Mouse (Mus musculus) heart, embryonic 13.5 days (tissue): Measurements from ENCODE around the gene Birc6. TPM values are rescaled to one million over a fixed set of nuclear protein-coding genes. Genes with fewer than 3 reads are reported as not detected.

Source experiments
- ATAC-seq: fragments of 200-750 bp; cut with Nextera tagmentation; 2 replicates; pipeline ENCODE4 v1.8.0; 2017; ENCODE audit warnings: moderate TSS enrichment; ENCODE audit not compliant: insufficient number of reproducible peaks, low FRiP score, low TSS enrichment; ENCODE audit errors: extremely low read depth
- H3K27ac ChIP-seq: fragments of 300-500 bp; sonication (generic); replicated peaks from 2 replicates; pipeline ENCODE4 v1.5.1; 2015; ENCODE audit warnings: moderate library complexity, mild to moderate bottlenecking, inconsistent platforms
- H3K27me3 ChIP-seq: fragments of 300-500 bp; sonication (generic); replicated peaks from 2 replicates; pipeline ENCODE4 v1.6.1; 2015; ENCODE audit warnings: mild to moderate bottlenecking, inconsistent platforms
- H3K36me3 ChIP-seq: fragments of 300-500 bp; sonication (generic); 2 replicates; pipeline ENCODE4 v1.6.1; 2015; ENCODE audit warnings: mild to moderate bottlenecking, inconsistent platforms
- H3K4me1 ChIP-seq: fragments of 300-500 bp; sonication (generic); 2 replicates; pipeline ENCODE4 v1.6.1; 2015; ENCODE audit warnings: inconsistent platforms
- H3K4me2 ChIP-seq: fragments of 300-500 bp; sonication (generic); 2 replicates; pipeline ENCODE4 v1.6.1; 2015; ENCODE audit warnings: inconsistent platforms, mild to moderate bottlenecking, moderate library complexity
- H3K4me3 ChIP-seq: fragments of 300-500 bp; sonication (generic); 2 replicates; pipeline ENCODE4 v1.5.1; 2015; ENCODE audit warnings: moderate library complexity, mild to moderate bottlenecking, inconsistent platforms
- H3K9ac ChIP-seq: fragments of 300-500 bp; sonication (generic); 2 replicates; pipeline ENCODE4 v1.6.1; 2015; ENCODE audit warnings: inconsistent platforms, mild to moderate bottlenecking, moderate library complexity
- H3K9me3 ChIP-seq: fragments of 300-500 bp; sonication (generic); 2 replicates; pipeline ENCODE4 v1.6.1; 2016; ENCODE audit warnings: inconsistent platforms
- WGBS: fragments of 180-500 bp; shearing (Covaris S2); methylation state at CpG from one replicate; pipeline ENCODE4 v1.1.7; 2015; ENCODE audit warnings: mixed read lengths; 5-methylcytosine and 5-hydroxymethylcytosine counted together
- polyA plus RNA-seq: library from polyadenylated mRNA; unstranded; fragments of >200 nt; fragmentation: Nextera tagmentation; extraction: Ambion mirVana; gene quantifications from 2 replicates; pipeline ENCODE4 v1.2.1, GENCODE M21; 2015

Gene Birc6
- polyA plus RNA-seq, 1 experiment from 2014 or later = 51.9 TPM

DNA sequence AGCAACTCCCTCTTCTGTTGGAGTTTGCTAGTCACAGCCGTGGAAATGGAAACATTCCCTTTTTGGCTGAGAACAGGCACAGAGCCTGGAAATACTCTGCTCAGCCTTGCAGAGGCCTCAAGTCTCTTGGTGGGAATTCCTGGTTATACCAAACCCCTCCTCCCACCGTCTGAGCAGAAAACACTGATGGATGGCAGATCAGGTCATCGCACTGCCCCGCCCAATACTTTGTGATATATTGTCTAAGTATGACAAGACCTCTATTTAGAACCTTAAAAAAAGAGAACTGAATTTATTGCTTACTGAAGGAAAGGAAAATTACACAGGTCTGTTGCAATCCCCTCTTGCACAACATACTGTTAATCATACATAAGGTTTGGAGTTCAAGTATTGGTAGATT is 182.6 kb downstream of the Birc6 start:
- H3K27ac ChIP-seq = no peak overlapping the region
- H3K9ac ChIP-seq = no peak overlapping the region
- no peak overlapping the region for H3K4me3 ChIP-seq
- no peak overlapping the region for H3K4me2 ChIP-seq
- 65% methylated on average over 4 of the region's 4 CpGs for WGBS
- no peak for ATAC-seq
- H3K4me1 ChIP-seq = no peaks in the 10 kb centered on the region
- H3K27me3 ChIP-seq = 0 out of 2 replicates have a peak, but pooled peaks cover 3% of the 10 kb centered on the region
- no peaks in the 10 kb centered on the region for H3K36me3 ChIP-seq
- H3K9me3 ChIP-seq = no peaks in the 10 kb centered on the region

DNA sequence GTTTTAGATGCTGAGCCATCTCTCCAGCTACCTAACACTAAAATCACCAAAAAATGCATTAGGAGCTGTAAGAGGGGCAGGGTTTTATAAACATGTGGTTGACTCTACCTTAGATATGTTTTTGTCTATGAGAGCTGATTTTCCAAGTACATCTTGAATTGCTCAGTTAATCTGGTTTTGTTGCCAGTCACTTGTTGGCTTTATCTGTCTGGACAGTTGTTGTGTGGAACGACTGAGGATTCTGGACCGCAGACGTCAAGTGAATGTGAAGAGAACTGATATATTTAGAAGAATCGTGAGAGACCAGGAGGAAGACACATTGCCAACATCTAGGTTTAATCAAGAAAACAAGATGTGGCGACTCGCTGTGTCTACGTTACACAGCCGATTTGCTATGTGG is 183.5 kb downstream of the Birc6 start:
- Histone ChIP-seq H3K4me1 (peaks cover 2% of the 10 kb centered on the region; the same call in 1 of the 2 replicates), H3K4me3 (no peak overlapping the region), H3K9me3 (no peaks in the 10 kb centered on the region), H3K36me3 (no peaks in the 10 kb centered on the region), H3K27me3 (0 out of 2 replicates have a peak, but pooled peaks cover 3% of the 10 kb centered on the region), H3K4me2 (no peak overlapping the region), H3K27ac (no peak overlapping the region), H3K9ac (no peak overlapping the region)
- 72% methylated on average over 8 of the region's 8 CpGs for WGBS
- ATAC-seq = no peak

DNA sequence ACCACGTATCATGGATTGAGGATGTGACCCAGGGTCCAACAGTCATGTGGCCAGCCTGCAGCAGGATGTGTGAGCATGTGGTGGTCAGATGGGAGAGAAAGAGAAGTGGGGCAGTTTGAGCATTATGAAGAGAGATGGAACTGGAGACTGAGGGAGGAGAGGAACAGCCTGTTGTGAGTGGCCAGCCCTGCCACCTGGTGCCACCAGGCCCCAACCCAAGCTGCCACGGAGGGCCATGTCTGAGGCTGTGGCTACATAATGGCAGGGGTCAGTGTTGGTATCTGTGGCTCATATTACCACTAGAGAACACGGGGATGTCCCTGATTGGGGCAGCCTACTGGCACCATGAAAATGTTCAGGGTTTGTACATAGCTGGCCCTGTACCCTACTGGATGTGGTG is 187.0 kb downstream of the Birc6 start:
- no peaks in the 10 kb centered on the region for H3K9me3 ChIP-seq
- no peak overlapping the region for H3K4me2 ChIP-seq
- 0 out of 2 replicates have a peak, but pooled peaks cover 3% of the 10 kb centered on the region for H3K27me3 ChIP-seq
- no peaks in the 10 kb centered on the region; the same call in 1 of the 2 replicates for H3K36me3 ChIP-seq
- ATAC-seq = no peak
- H3K4me3 ChIP-seq = no peak overlapping the region
- H3K9ac ChIP-seq = no peak overlapping the region
- H3K4me1 ChIP-seq = peaks cover 11% of the 10 kb centered on the region
- no peak overlapping the region for H3K27ac ChIP-seq
- 54% methylated on average over 3 of the region's 3 CpGs for WGBS

DNA sequence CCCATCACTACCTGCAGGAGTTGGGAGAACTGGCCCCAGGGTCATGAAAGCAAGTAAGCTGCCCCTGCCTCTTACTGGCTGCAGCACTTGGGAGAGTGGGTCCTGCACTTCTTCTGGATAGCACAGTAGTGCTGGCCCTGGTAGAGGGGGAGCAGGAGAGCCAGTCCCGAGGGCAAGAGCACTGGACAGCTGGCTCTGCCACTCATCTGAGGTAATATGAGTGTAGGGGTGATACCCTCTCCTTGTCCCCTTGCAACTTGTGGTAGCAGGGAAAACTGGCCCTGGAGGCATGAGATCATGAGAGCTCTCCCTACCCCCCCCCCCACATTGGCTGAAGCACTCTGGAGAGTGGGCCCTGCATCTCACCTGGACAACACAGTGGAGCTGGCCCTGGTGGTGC is 187.6 kb downstream of the Birc6 start:
- peaks cover 11% of the 10 kb centered on the region for H3K4me1 ChIP-seq
- H3K4me2 ChIP-seq = no peak overlapping the region
- no peaks in the 10 kb centered on the region for H3K9me3 ChIP-seq
- peaks cover 2% of the 10 kb centered on the region for H3K36me3 ChIP-seq
- no peak overlapping the region for H3K4me3 ChIP-seq
- no peak overlapping the region for H3K27ac ChIP-seq
- ATAC-seq = no peak
- 21% methylated on average over 1 of the region's 1 CpGs for WGBS
- no peak overlapping the region for H3K9ac ChIP-seq
- H3K27me3 ChIP-seq = 0 out of 2 replicates have a peak, but pooled peaks cover 3% of the 10 kb centered on the region

DNA sequence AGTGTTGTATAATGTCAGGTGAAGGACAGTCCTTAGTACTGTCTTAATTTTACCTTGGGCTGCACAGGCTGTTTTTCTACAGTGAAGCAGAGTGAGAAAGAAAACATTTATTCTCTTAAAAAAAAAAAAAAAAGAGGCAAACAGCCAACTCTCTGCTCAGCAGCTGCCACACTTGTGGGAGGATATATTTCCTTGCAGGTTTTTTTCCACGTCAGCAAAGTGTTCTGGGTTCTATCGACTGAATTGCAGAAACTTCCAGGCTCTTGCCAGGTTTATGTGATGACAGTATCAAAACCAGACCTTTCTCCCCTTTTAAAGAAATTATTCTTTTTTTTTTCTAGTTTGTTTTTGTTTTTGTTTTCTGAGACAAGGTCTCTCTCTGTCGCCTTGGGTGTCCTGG is 188.5 kb downstream of the Birc6 start:
- WGBS = 32% methylated on average over 3 of the region's 3 CpGs
- H3K9ac ChIP-seq = peak overlapping the region; percentile 85; the same call in 1 of the 2 replicates
- H3K27ac ChIP-seq = peak overlapping the region; percentile 71
- H3K9me3 ChIP-seq = no peaks in the 10 kb centered on the region
- H3K4me2 ChIP-seq = peak overlapping the region; percentile 88
- H3K4me3 ChIP-seq = peak overlapping the region; percentile 91
- no peak for ATAC-seq
- peaks cover 11% of the 10 kb centered on the region for H3K4me1 ChIP-seq
- H3K36me3 ChIP-seq = peaks cover 11% of the 10 kb centered on the region
- H3K27me3 ChIP-seq = 0 out of 2 replicates have a peak, but pooled peaks cover 3% of the 10 kb centered on the region

DNA sequence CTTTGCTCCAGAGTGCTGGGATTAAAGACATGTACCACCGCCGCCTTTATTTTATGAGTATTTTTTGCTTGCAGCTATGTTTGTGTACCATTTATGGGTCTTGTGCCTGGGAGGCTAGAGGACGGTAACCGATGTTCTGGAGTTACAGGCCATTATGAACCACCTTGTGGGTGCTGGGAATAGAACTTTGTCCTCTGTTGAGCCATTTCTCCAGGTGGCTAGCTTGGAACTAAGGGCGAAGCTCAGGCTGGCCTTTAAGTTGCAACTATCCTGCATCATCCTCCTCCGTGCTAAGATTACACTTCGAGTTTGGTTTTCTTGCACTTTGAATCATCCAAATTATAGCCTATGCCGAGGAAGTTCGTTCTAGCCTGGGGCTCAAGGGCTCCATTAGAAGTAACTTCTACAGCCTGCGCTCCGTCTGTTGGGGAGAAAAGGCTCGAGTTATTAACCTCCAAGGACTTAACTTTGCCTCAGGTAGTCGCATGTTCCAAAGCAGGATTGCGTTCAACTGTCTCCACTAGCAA is 189.1 kb downstream of the Birc6 start:
- Histone ChIP-seq H3K36me3 (peaks cover 16% of the 10 kb centered on the region), H3K4me1 (peaks cover 11% of the 10 kb centered on the region), H3K9me3 (no peaks in the 10 kb centered on the region), H3K4me2 (peak overlapping the region; percentile 88), H3K27ac (peak overlapping the region; percentile 71), H3K9ac (peak overlapping the region; percentile 85), H3K4me3 (peak overlapping the region; percentile 91), H3K27me3 (0 out of 2 replicates have a peak, but pooled peaks cover 3% of the 10 kb centered on the region)
- ATAC-seq = no peak
- WGBS = 7% methylated on average over 14 of the region's 14 CpGs

DNA sequence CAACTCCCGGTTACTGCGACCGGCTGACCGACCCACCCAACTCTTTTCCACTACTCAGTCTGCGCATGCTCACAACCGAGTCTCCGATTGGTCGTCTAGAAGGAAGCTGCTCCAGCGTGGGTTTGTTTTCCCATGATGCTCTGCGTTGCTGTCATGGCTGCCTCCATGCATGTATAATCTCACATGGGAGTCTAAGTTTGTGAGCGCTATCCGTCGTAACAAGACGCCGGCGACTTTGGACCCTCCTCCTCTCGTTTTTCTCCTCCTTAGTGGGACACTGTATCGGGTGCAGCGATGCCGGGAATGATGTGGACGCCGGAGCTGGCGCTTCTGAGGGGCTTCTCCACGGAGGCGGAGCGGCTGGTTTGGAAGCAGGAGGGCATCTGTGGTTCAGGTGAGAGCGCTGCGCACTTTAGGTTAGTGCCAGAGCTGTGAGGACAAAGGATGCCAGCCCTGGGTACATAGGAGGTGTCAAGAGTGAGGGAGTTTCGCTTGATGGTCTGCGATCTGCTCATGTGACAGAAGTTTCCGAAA is 189.6 kb downstream of the Birc6 start, which contains the start of gene Ttc27:
TSS of gene Ttc27 (plus strand) at position 115 of the 534 bp plus-strand sequence.
- Histone ChIP-seq H3K36me3 (peaks cover 20% of the 10 kb centered on the region), H3K27ac (peak within 1 kb of the TSS; percentile 71), H3K4me3 (peak within 1 kb of the TSS; percentile 91), H3K27me3 (0 out of 2 replicates have a peak, but pooled peaks cover 3% of the 10 kb centered on the region), H3K9ac (peak within 1 kb of the TSS; percentile 85), H3K4me1 (peaks cover 11% of the 10 kb centered on the region), H3K9me3 (no peaks in the 10 kb centered on the region), H3K4me2 (peak within 1 kb of the TSS; percentile 88)
- under 1% methylated on average over 31 of the region's 31 CpGs for WGBS
- peak; percentile 82; the same call in 1 of the 2 replicates for ATAC-seq

DNA sequence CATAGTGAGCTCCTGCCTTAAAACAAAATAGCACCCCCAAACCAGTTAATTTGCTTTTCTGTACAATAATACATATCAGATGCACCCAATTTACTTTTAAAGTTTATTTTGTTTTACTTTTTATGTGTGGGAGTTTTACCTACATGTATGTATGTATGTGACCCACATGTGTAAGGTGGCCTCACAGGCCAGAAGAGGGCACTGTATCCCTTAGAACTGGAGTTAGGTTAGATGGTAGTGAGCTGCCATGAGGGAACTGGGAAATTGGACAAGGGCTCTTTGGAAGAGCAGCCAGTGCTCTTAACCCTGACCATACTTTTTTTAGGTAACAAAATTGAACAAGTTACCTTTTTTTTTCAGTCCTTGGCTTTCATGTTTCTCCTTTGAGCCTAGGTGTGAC is 204.8 kb downstream of the Birc6 start:
- no peak overlapping the region for H3K4me3 ChIP-seq
- ATAC-seq = no peak
- peaks cover 9% of the 10 kb centered on the region for H3K4me1 ChIP-seq
- H3K27me3 ChIP-seq = no peaks in the 10 kb centered on the region
- no peaks in the 10 kb centered on the region for H3K9me3 ChIP-seq
- H3K27ac ChIP-seq = no peak overlapping the region
- H3K4me2 ChIP-seq = no peak overlapping the region
- H3K9ac ChIP-seq = no peak overlapping the region
- peaks cover 21% of the 10 kb centered on the region for H3K36me3 ChIP-seq

DNA sequence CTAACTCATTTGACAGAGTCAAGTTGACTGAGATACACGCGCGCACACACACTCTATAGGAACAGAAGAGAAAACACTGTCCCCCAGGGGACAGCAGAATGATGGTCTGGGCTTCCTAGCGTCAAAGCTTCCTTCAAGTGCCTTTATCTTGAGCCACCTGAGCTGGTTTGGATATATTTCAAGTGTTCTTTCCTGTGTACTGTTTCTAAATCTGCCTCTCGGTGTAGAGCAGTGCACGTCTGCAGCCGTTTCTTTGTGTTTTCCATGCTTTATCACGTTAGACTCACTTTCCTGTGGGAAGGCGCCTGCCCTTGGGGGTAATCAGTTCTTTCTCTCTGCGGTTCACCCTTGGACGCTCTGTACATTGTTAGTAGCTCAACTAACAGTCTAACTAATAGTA is 207.3 kb downstream of the Birc6 start:
- H3K4me3 ChIP-seq = no peak overlapping the region
- peak overlapping the region; percentile 56 for H3K27ac ChIP-seq
- H3K4me2 ChIP-seq = peak overlapping the region; percentile 27
- no peak overlapping the region for H3K9ac ChIP-seq
- H3K9me3 ChIP-seq = no peaks in the 10 kb centered on the region
- peaks cover 23% of the 10 kb centered on the region for H3K36me3 ChIP-seq
- no peaks in the 10 kb centered on the region for H3K27me3 ChIP-seq
- no peak for ATAC-seq
- H3K4me1 ChIP-seq = peaks cover 9% of the 10 kb centered on the region
- 51% methylated on average over 11 of the region's 11 CpGs for WGBS

DNA sequence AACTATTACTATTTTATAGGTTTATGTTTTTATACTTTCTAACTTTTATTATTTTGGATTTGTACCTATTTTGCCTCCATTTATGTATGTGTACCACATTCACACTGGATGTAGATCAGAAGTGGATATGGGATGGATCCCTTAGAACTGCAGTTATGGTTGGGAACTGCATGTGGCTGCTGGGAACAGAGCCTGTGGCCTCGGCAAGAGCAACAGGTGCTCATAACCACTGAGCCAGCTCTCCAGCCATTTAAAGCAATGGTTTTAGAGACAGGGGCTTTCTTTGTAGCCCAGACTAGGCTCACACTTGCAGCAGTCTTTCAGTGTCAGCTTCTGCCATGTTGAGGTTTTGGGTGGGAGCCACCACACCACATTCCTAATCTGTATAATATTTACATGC is 221.6 kb downstream of the Birc6 start:
- H3K4me2 ChIP-seq = no peak overlapping the region
- no peaks in the 10 kb centered on the region for H3K4me1 ChIP-seq
- H3K27ac ChIP-seq = no peak overlapping the region
- 84% methylated on average over 1 of the region's 1 CpGs for WGBS
- H3K36me3 ChIP-seq = peaks cover 9% of the 10 kb centered on the region
- no peak overlapping the region for H3K9ac ChIP-seq
- no peaks in the 10 kb centered on the region for H3K9me3 ChIP-seq
- no peaks in the 10 kb centered on the region for H3K27me3 ChIP-seq
- no peak for ATAC-seq
- no peak overlapping the region for H3K4me3 ChIP-seq

DNA sequence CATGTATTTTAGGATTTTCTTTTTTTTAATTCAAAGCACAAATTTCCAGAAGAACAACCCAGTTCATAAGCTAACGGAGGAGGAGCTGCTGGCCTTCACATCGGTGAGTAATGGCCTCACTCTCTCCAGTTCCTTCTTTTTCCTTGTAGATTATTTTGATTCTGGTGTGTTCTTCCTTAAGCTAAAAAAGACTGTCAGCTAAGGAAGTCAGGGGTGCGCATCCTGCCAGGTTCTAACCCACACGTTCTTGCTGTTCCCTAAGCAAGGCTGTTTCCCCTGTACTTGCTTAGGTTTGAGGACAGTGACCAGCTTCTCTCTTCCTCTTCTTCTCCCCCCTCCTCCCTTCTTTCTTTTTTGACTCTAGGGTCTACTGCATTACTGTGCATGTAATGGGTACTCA is 222.9 kb downstream of the Birc6 start:
- 84% methylated on average over 4 of the region's 4 CpGs for WGBS
- ATAC-seq = no peak
- H3K9ac ChIP-seq = no peak overlapping the region

More for the DNA sequence above, 222.9 kb downstream of the Birc6 start:
- no peaks in the 10 kb centered on the region for H3K9me3 ChIP-seq
- H3K27ac ChIP-seq = no peak overlapping the region
- H3K27me3 ChIP-seq = no peaks in the 10 kb centered on the region
- H3K4me3 ChIP-seq = no peak overlapping the region
- no peaks in the 10 kb centered on the region for H3K4me1 ChIP-seq
- H3K36me3 ChIP-seq = peaks cover 7% of the 10 kb centered on the region; the same call in 1 of the 2 replicates
- H3K4me2 ChIP-seq = no peak overlapping the region
